Mouse (Mus musculus) brain, embryonic 14.5 days (tissue): ENCODE data around the gene D330045A20Rik. TPM values are rescaled to one million over a fixed set of nuclear protein-coding genes. Genes with fewer than 3 reads are reported as not detected.

Experiments used
- DNase-seq: peaks from one replicate; pipeline ENCODE4 v3.0.0-alpha.2; 2011; ENCODE audit warnings: low read depth
- CTCF ChIP-seq: fragments of 200-500 bp; IDR thresholded peaks from 2 replicates; pipeline ENCODE4 v1.5.1; 2012; ENCODE audit warnings: inconsistent platforms, mild to moderate bottlenecking, moderate library complexity, borderline replicate concordance; ENCODE audit not compliant: insufficient read depth, insufficient read length; ENCODE audit errors: extremely low read depth
- POLR2A ChIP-seq: fragments of 200-500 bp; IDR thresholded peaks from 2 replicates; pipeline ENCODE4 v1.6.1; 2012; ENCODE audit warnings: mild to moderate bottlenecking, inconsistent platforms, borderline replicate concordance; ENCODE audit not compliant: poor library complexity, insufficient read depth, insufficient read length, severe bottlenecking; ENCODE audit errors: extremely low read depth
- polyA plus RNA-seq: library from polyadenylated mRNA; depleted of rRNA; stranded (reverse); fragments of >200 nt; gene quantifications from 2 replicates; pipeline ENCODE4 v1.2.3, GENCODE M21; 2012; rRNA removed

The D330045A20Rik gene
- polyA plus RNA-seq, 1 experiment = 0.64 TPM

GRCm38 (mm10) chrX:139596404-139596803 is 116.2 kb downstream of the D330045A20Rik start:
- no peak for TF ChIP-seq CTCF
- TF ChIP-seq POLR2A = no peak
- DNase-seq = no peak

Other genes starting within 250 kb of the D330045A20Rik start
- 0.09 and 0.11 TPM in 2 replicates for gene Trap1a, start 146.7 kb upstream of the D330045A20Rik start, polyA plus RNA-seq
- gene Rnf128, start 82.9 kb downstream of the D330045A20Rik start, polyA plus RNA-seq = 1.3 and 1.4 TPM in 2 replicates
- gene Tbc1d8b, start 204.6 kb downstream of the D330045A20Rik start, polyA plus RNA-seq = 1.6 and 2.2 TPM in 2 replicates
- not detected in 2 replicates for gene Gm15013, start 234.1 kb downstream of the D330045A20Rik start, polyA plus RNA-seq